Comparison of ENCODE assay signal across 12 mouse cellular contexts in the genomic region with DNA sequence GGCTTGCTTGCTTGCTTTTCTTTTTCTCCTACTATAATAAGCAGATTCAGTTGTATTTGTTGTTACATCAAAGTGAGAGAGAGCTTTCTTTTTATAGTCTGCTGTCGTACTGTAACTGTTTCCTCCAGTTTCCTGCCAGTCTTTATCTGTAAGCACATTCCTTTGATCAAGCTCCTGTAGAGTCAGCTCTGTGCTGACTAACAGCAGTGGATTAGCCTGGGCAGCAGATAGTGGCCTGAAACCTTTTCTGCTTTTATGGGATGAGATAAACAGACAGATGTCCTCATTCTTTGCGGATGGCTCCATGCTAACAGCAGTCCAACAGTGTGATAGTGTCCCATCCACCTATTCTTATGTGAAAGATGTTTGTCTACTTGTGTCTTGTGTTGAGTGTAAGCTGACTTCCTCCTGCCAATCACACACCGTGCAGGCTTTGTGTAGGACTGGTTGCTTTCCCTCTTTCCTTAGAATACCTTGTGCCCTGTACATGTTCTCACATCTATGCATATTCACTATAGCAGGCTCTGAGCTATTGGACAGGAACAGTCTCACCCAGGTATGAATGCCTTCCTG.
DNase-seq lines count a peak whose midpoint lies in the region; ATAC-seq and TF ChIP-seq lines count a peak whose summit lies in the region.
"Had no signal": no experiment of that assay in that cellular context is flagged by ENCODE, and none has a peak within 500 bp of the region (broad histone marks: within the 10 kb centered on the region; RNA-seq: fewer than 3 reads in every experiment).

No protein-coding gene starts in this region.

- 77% methylated on average over 3 of the region's 3 CpGs for WGBS in intestine, embryonic 16.5 days
- 79% methylated on average over 3 of the region's 3 CpGs for WGBS in intestine, embryonic 15.5 days

- no peak overlapping the region for H3K27ac ChIP-seq in intestine, embryonic 16.5 days (ENCODE audit: low read length)
- no peak overlapping the region for H3K27ac ChIP-seq in intestine, embryonic 15.5 days
- H3K27ac ChIP-seq: embryonic facial prominence, embryonic 12.5 days had no signal

- H3K4me1 ChIP-seq in intestine, embryonic 16.5 days (ENCODE audit: control insufficient read depth, insufficient read depth, low read length): no peaks in the 10 kb centered on the region
- no peaks in the 10 kb centered on the region for H3K4me1 ChIP-seq in intestine, embryonic 15.5 days (replicated peaks)
- peaks cover 14% of the 10 kb centered on the region for H3K4me1 ChIP-seq in G1E (ENCODE audit: insufficient read depth, low read depth, low read length)
- H3K4me1 ChIP-seq: embryonic facial prominence, embryonic 12.5 days had no signal

- no peaks in the 10 kb centered on the region for H3K27me3 ChIP-seq in intestine, embryonic 16.5 days (replicated peaks; ENCODE audit: control insufficient read depth, insufficient read depth, low read length)
- H3K27me3 ChIP-seq in intestine, embryonic 15.5 days (replicated peaks): no peaks in the 10 kb centered on the region
- H3K27me3 ChIP-seq in G1E (ENCODE audit: insufficient read depth, low read length): no peaks in the 10 kb centered on the region
- H3K27me3 ChIP-seq: embryonic facial prominence, embryonic 12.5 days had no signal

- no peak for TF ChIP-seq CTCF in G1E (IDR thresholded peaks at IDR 0.05; ENCODE audit: low read depth, low read length)

- H3K4me2 ChIP-seq in intestine, embryonic 16.5 days (ENCODE audit: low read depth, low read length): no peak overlapping the region
- no peak overlapping the region for H3K4me2 ChIP-seq in intestine, embryonic 15.5 days (replicated peaks)
- H3K4me2 ChIP-seq: embryonic facial prominence, embryonic 12.5 days had no signal

- H3K36me3 ChIP-seq in intestine, embryonic 16.5 days (ENCODE audit: control insufficient read depth, insufficient read depth, low read length): 0 out of 2 replicates have a peak, but pooled peaks cover 6% of the 10 kb centered on the region
- H3K36me3 ChIP-seq in intestine, embryonic 15.5 days: peaks cover 17% of the 10 kb centered on the region
- H3K36me3 ChIP-seq in G1E (replicated peaks): peaks cover 51% of the 10 kb centered on the region

- H3K9ac ChIP-seq in intestine, embryonic 16.5 days (ENCODE audit: low read depth, low read length): no peak overlapping the region
- no peak overlapping the region for H3K9ac ChIP-seq in intestine, embryonic 15.5 days
- H3K9ac ChIP-seq: embryonic facial prominence, embryonic 12.5 days had no signal

- H3K9me3 ChIP-seq in intestine, embryonic 16.5 days (ENCODE audit: control insufficient read depth, low read length): no peaks in the 10 kb centered on the region
- H3K9me3 ChIP-seq in intestine, embryonic 15.5 days: no peaks in the 10 kb centered on the region
- no peaks in the 10 kb centered on the region for H3K9me3 ChIP-seq in G1E (replicated peaks)
- H3K9me3 ChIP-seq: embryonic facial prominence, embryonic 12.5 days had no signal

- peak; percentile 7 for DNase-seq in G1E (ENCODE audit: low spot score)
- DNase-seq in adrenal gland, postnatal 10 days: no peak
- DNase-seq in cerebellum, adult 18-20 months: no peak
- DNase-seq in gastrocnemius, postnatal 4 days (ENCODE audit: low spot score in 2 of 2): no peak
- DNase-seq: cerebellum, adult 8-10 months; kidney, adult 18-20 months; lung, postnatal 10 days had no signal

- 0 out of 2 replicates have a peak, but pooled peaks have one; percentile 13 for ATAC-seq in intestine, embryonic 16.5 days
- ATAC-seq in intestine, embryonic 15.5 days: no peak; the same call in 1 of the 2 replicates
- ATAC-seq in G1E (ENCODE audit: extremely low read depth, insufficient number of reproducible peaks, low FRiP score, poor library complexity, severe bottlenecking): peak; percentile 92
- peak; percentile 97 for ATAC-seq in common myeloid progenitor, adult 5-6 weeks (replicated peaks; ENCODE audit: low read depth, poor library complexity, severe bottlenecking)
- peak; percentile 95 for ATAC-seq in megakaryocyte progenitor cell, adult 5-6 weeks (replicated peaks; ENCODE audit: poor library complexity)

- H3K4me3 ChIP-seq in intestine, embryonic 16.5 days (ENCODE audit: low read length): no peak overlapping the region
- H3K4me3 ChIP-seq in intestine, embryonic 15.5 days (replicated peaks): no peak overlapping the region
- no peak overlapping the region for H3K4me3 ChIP-seq in G1E (ENCODE audit: low read depth, low read length)
- H3K4me3 ChIP-seq: embryonic facial prominence, embryonic 12.5 days had no signal
